Mouse (Mus musculus): ENCODE results near the gene Nop16. TPM values are rescaled to one million over a fixed set of nuclear protein-coding genes. Genes with fewer than 3 reads are reported as not detected.
"Not testable (repeated sequence)": the region's sequence is repeated elsewhere in the genome, so short reads cannot be mapped to it uniquely, and the experiment has no call there.

The Nop16 gene
- polyA plus RNA-seq (2012; rRNA removed), result 26.1 and 29.7 TPM in 2 replicates

GRCm38 (mm10) chr13:54589996-54590951, at the start of gene Nop16, which contains the start of gene Higd2a:
Gene Nop16 (minus strand): TSS chr13:54590090.
Gene Higd2a (plus strand): TSS chr13:54590207.
- DNase-seq (ENCODE audit: low spot score), result peak; percentile 81

- DNase-seq (ENCODE audit: low spot score), result no peak
Measured at GRCm38 (mm10) chr13:54635011-54635410, 45.1 kb upstream of the Nop16 start.

- DNase-seq (ENCODE audit: low spot score), result no peak
Measured at GRCm38 (mm10) chr13:54632731-54633277, 42.9 kb upstream of the Nop16 start.

- DNase-seq (ENCODE audit: low spot score), result no peak
Measured at GRCm38 (mm10) chr13:54629128-54629527, 39.2 kb upstream of the Nop16 start.

GRCm38 (mm10) chr13:54621960-54622521, 32.2 kb upstream of the Nop16 start:
- no peak for DNase-seq (ENCODE audit: low spot score)

- DNase-seq (ENCODE audit: low spot score), result peak; percentile 98
Measured at GRCm38 (mm10) chr13:54621155-54621932, 31.5 kb upstream of the Nop16 start, which contains the start of gene Faf2. Gene Faf2 (plus strand): TSS chr13:54621784.

GRCm38 (mm10) chr13:54616998-54617397, 27.1 kb upstream of the Nop16 start:
- DNase-seq (ENCODE audit: low spot score), result no peak

- no peak for DNase-seq (ENCODE audit: low spot score)
Measured at GRCm38 (mm10) chr13:54616307-54616706, 26.4 kb upstream of the Nop16 start.

GRCm38 (mm10) chr13:54613141-54613540, 23.3 kb upstream of the Nop16 start:
- not testable (repeated sequence) for DNase-seq (ENCODE audit: low spot score)

- peak; percentile 90 for DNase-seq (ENCODE audit: low spot score)
Measured at GRCm38 (mm10) chr13:54610972-54611754, 21.3 kb upstream of the Nop16 start, which contains the start of gene Cltb. Gene Cltb (minus strand): TSS chr13:54611344.

- DNase-seq (ENCODE audit: low spot score), result no peak
Measured at GRCm38 (mm10) chr13:54610613-54610971, 20.7 kb upstream of the Nop16 start.

- DNase-seq (ENCODE audit: low spot score), result no peak
Measured at GRCm38 (mm10) chr13:54609301-54609700, 19.4 kb upstream of the Nop16 start.

- no peak for DNase-seq (ENCODE audit: low spot score)
Measured at GRCm38 (mm10) chr13:54608666-54609065, 18.8 kb upstream of the Nop16 start.

- DNase-seq (ENCODE audit: low spot score), result no peak
Measured at GRCm38 (mm10) chr13:54608002-54608401, 18.1 kb upstream of the Nop16 start.

- DNase-seq (ENCODE audit: low spot score), result no peak
Measured at GRCm38 (mm10) chr13:54607204-54607603, 17.3 kb upstream of the Nop16 start.

- DNase-seq (ENCODE audit: low spot score), result no peak
Measured at GRCm38 (mm10) chr13:54605426-54605825, 15.5 kb upstream of the Nop16 start.

GRCm38 (mm10) chr13:54604221-54604620, 14.3 kb upstream of the Nop16 start:
- DNase-seq (ENCODE audit: low spot score), result no peak

- no peak for DNase-seq (ENCODE audit: low spot score)
Measured at GRCm38 (mm10) chr13:54603501-54603900, 13.6 kb upstream of the Nop16 start.

GRCm38 (mm10) chr13:54602639-54603111, 12.8 kb upstream of the Nop16 start:
- DNase-seq (ENCODE audit: low spot score), result no peak

GRCm38 (mm10) chr13:54598622-54599143, 8.8 kb upstream of the Nop16 start:
- DNase-seq (ENCODE audit: low spot score), result no peak

All from urinary bladder, adult 2 months (tissue).